Mouse (Mus musculus) heart, adult 11 months (tissue): ENCODE results near the gene Gpr155.
A peak's percentile ranks its signal among the peaks of the same experiment; 100 is the strongest.

ENCODE experiments used
- DNase-seq: peaks from one replicate; pipeline ENCODE4 v3.0.0; 2022

Gpr155 gene

DNA sequence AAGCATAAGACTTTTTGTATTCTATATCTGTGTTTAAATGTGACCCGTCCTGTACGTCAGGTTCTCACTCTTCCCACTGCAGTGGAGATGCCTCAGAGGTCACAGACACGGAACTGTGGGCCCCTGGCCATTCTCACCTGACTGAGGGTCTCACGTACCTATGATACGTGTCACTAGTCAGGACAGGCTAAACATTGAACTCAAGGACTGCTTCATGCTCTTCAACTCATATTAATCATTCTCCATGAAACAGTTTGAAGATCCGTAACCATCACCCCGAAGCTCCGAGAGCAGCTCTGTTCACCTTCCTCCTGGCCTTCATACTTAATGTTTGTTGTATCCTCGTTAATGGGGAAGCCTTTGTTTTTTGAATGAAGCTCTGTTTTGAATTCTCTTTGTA, 68.9 kb downstream of the Gpr155 start:
- no peak for DNase-seq

DNA sequence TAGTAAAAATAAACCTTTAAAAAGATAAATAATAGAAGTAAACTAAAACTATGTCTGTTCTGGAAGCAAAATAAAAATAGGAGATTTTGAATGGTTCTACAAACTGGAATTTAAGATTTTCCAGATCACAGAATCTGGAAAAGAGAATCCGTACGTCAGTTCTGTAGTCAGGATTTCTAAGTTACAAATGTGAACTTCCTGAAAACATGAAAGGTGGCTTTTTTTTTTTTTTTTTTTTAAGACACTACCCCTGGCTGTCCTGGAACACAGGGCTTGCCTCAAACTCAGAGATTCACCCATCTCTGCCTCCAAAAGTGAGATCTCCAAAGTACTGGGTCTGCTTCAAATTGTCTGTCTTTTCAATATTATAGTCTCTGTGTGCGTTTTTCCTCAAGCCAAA, 72.1 kb downstream of the Gpr155 start:
- DNase-seq: no peak

DNA sequence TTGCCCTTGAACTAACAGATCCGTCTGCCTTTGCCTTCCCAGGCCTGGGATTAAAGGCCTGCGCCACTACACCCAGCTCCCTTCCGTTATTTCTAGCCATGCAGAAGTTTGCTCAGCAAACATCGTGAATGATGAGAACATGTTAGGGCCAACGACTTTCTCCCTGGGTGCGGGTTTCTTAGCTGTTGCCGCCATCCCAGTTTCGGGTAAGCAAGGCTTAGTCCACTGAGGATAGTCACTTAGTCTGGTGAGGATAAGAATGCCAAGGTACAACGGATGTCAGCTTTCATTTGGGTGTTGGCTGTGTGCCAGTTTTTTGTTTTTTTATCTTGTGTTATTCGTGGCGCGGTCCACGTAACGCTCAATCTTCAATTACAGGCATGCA, 73.3 kb downstream of the Gpr155 start:
- peak; percentile 94 for DNase-seq

DNA sequence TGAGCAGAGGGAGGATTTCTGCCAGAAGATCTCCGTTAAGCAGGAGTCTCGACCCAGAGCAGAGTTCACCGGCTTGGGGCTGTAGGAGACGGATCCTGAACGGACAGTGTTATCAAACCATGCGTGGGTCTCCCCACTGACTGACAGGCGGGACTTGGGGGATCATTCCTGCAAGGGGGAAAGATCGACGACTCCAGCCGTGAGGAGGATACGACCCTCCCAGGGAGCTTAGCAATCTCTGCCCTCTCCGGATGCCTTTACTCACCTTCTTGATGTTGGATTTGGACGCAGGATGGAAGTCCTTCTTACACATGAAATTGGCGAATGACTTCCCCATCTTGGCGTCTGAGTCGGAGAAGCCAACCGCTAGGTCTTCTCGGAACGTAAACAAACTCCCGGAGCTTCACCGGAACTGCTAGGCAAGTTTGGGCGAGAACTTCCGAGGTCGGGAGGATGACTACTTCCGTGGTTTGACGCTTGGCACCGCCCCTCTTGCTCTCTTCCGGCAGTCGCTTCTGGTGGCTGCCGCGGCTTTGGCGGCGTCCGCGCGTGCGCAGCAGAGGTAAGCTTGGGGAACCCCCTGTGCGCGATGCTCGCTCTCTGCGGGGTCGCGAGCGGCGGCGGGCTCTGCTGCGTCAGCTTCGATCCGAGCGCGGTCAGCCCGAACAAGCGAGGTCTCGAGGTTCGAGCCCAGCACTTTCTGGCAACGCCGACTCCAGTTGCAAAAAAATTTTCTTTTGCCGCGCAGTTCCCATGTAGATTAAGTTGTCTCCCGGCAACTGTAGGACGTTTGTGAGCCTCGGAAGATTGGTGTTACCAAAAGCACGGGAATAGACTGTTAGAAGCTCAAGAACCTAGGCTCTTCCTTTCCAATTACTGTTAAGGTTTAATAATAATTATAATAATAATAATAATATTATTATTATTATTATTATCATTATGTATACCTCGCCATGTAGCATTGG, 73.9 kb downstream of the Gpr155 start, which contains the start of the genes Scrn3 and Cir1:
Gene Scrn3 (plus strand): TSS at position 450 of the 965 bp plus-strand sequence.
Gene Cir1 (minus strand): TSS at position 550 of the 965 bp plus-strand sequence.
- peak; percentile 100 for DNase-seq

DNA sequence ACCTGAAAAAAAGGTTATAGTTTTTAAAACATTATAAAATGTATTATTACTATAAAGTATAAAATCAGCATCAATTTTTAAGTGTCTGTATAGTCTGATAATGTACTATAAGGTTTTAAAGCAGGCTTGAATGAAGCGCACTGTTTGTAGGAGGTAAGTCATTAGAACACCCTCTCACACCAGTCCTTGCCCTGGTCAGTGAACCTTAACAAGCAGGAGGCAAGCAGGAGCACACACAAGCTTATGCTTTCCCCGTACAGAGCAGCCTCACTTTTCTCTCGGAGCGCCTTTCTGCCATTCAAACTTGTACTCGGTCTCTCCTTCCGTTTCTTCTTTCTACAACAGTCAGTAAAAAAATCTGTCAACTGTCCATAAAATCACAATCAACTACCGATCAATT, 80.4 kb downstream of the Gpr155 start:
- no peak for DNase-seq

DNA sequence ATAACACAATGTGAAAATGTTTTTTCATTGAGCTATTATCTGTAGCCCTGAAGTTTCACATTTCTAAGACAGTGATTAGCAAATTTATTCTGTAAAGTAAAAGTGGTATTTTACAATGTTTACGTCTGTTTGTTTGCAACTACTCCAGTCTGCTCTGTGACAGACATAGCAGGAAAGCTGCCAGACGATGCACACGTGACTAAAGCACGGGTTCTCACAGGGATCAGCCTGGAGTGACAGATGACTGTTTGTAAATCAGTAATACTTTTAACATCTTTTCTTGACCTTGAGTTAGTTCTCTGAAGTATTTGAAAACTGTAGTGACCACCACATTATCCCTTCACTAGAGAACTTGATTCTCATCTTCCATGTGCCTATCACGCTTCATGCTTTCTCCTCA, 81.9 kb downstream of the Gpr155 start:
- no peak for DNase-seq

DNA sequence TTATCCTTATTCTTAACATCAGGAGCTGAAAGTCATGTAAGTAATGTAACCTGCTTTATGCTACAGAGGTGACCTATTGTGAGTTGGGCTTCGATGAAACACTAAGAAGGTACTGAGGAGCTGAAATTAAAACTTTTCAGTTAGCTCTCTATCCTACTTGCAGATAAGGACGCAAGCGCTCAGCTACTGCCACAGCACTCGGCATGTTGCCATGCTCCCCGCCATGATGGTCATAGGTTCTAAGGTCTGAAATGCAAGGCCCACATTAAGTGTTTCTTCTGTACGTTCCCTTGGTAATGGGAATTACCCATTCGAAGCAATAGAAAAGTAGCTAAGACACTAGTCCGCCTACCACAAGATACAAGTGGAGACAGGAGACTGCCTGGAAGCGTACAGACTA, 83.7 kb downstream of the Gpr155 start:
- no peak for DNase-seq

DNA sequence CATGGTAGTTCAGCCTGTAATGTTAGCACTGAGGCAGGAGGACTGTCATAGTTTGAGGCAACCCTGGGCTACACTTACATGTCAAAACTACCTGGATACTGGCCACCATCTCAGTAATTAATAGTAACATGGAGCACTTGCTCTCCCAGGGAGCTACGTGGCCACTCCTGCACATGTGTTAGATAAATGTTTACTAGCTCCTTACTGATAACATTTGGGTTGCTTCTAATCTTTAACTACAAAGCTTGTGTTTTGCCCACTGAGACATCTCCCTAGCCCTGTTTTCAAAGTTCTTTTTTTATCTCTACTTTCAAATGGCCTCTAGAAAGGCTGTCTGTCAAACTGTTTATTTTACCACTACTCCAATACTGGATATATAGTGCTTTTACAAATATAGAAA, 84.4 kb downstream of the Gpr155 start:
- no peak for DNase-seq

DNA sequence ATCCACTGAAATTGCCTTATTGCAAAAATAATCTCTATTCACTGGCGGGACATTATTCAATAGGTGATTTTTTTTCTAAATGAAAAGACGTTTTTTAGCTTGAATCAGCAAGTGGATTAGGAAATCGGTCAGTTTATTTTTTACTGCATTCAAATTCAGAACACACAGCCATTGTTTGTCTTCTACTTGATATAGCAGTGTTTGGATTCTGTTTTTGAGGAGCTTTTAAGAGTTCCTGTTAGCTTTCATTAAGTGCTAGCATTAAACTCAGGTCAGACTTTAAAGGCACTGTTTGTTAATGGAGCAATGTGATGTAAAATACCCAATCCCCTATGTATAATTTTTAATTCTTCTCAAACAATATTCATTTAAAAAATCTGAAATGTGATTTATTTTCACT, 87.5 kb downstream of the Gpr155 start:
- no peak for DNase-seq

DNA sequence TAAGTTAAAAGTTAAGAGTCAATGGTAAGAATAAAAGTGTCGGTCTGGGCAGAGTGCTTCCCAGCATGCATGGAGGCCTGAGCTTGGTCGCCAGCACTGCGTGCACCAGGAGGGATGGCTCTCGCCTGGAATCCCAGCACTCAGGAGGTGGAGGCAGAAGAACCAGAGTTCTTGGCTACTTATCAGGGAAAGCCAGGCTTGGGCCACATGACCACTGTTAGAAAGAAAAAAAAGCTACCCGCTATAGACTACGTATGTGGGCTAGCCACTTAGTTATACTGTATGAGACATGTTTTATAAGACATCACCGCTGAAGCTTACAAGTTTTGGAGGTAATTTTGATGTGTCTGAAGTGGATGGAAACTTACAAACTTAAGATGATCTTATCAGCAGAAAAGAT, 88.2 kb downstream of the Gpr155 start:
- no peak for DNase-seq

DNA sequence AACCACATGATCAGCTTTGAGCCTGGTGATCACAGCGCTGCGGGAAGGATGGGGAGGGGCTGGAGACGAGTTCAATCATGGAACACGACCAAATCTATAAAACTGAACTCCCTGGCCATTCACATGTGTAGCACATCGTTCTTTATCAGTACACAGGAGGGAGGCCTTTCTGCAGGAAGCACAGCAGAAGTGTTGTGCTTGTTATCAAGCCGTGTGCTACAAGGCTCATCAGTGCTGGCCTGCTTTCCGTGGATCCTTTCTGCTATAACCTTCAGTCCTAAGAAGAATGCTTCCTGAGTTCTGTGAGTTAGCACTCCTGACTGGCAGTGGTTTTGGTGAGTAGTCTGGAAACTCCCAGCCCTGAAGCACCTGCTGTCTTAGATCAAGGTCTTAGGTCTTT, 91.3 kb downstream of the Gpr155 start:
- DNase-seq: no peak
